Mouse (Mus musculus): ENCODE results near the gene Neo1. TPM values are rescaled to one million over a fixed set of nuclear protein-coding genes. Genes with fewer than 3 reads are reported as not detected.

Neo1 gene
- polyA plus RNA-seq, 1 experiment: 5.8 TPM

DNA sequence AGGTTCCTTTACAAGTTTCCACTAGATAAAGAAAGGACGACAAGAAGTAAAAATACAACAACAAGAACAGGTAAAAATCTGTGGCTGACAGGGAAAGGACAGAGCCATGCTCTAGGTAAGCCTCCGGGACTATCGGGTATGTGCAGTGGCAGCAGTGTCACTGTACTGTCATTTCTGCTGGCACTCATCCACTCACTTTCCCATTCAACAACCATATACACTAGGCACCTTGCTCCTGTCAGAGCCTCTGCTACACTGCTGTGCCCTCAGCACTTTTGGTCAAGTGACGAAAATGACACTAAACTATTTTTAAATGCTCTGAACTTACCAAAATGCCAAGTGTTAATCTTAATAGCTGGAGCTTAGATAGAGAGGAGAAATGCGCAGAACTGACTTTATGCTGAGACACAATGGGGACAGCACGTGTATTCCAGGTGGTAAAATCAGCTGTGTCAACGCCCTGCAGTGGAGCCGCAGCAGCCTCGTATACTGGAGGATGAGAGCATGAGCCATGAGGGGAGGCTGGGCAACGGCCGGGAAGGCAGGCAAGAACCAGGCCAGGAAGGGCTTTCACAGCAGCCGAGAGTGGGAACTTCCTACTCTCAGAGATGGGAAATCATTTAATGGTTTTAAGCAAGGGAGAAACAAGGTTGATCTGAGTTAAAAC is 146.3 kb downstream of the Neo1 start:
- no peaks in the 10 kb centered on the region for H3K36me3 ChIP-seq (ENCODE audit: control insufficient read depth, insufficient read depth, low read length)
- H3K4me1 ChIP-seq (replicated peaks; ENCODE audit: control insufficient read depth, insufficient read depth, low read length): no peaks in the 10 kb centered on the region
- WGBS: 95% methylated on average over 12 of the region's 12 CpGs
- no peak overlapping the region for H3K4me3 ChIP-seq (ENCODE audit: control insufficient read depth, insufficient read depth, low read length)
- no peak overlapping the region for H3K27ac ChIP-seq (ENCODE audit: control insufficient read depth, insufficient read depth, low read length)
- TF ChIP-seq POLR2A (IDR thresholded peaks at IDR 0.05; ENCODE audit: control insufficient read depth, extremely low read depth, insufficient read depth, low read length, poor library complexity) (no peak), CTCF (IDR thresholded peaks at IDR 0.05; ENCODE audit: borderline replicate concordance, control insufficient read depth, extremely low read depth, insufficient read depth, low read length, poor library complexity) (no peak)
- DNase-seq: no peak
- no peaks in the 10 kb centered on the region for H3K27me3 ChIP-seq (ENCODE audit: control insufficient read depth, insufficient read depth, low read length)

- DNase-seq: no peak
- Histone ChIP-seq H3K27ac (ENCODE audit: control insufficient read depth, insufficient read depth, low read length) (no peak overlapping the region), H3K36me3 (ENCODE audit: control insufficient read depth, insufficient read depth, low read length) (no peaks in the 10 kb centered on the region), H3K4me1 (replicated peaks; ENCODE audit: control insufficient read depth, insufficient read depth, low read length) (no peaks in the 10 kb centered on the region), H3K27me3 (ENCODE audit: control insufficient read depth, insufficient read depth, low read length) (no peaks in the 10 kb centered on the region), H3K4me3 (ENCODE audit: control insufficient read depth, insufficient read depth, low read length) (no peak overlapping the region)
- TF ChIP-seq POLR2A (IDR thresholded peaks at IDR 0.05; ENCODE audit: control insufficient read depth, extremely low read depth, insufficient read depth, low read length, poor library complexity): no peak
- no peak for TF ChIP-seq CTCF (IDR thresholded peaks at IDR 0.05; ENCODE audit: borderline replicate concordance, control insufficient read depth, extremely low read depth, insufficient read depth, low read length, poor library complexity)
- WGBS: 38% methylated on average over 1 of the region's 1 CpGs
Measured at GRCm38 (mm10) chr9:58882686-58883085, 153.6 kb downstream of the Neo1 start.

GRCm38 (mm10) chr9:58879836-58880235 is 156.4 kb downstream of the Neo1 start:
- no peak overlapping the region for H3K27ac ChIP-seq (ENCODE audit: control insufficient read depth, insufficient read depth, low read length)
- H3K4me3 ChIP-seq (ENCODE audit: control insufficient read depth, insufficient read depth, low read length): no peak overlapping the region
- H3K27me3 ChIP-seq (ENCODE audit: control insufficient read depth, insufficient read depth, low read length): no peaks in the 10 kb centered on the region
- WGBS: 90% methylated on average over 1 of the region's 1 CpGs
- H3K36me3 ChIP-seq (ENCODE audit: control insufficient read depth, insufficient read depth, low read length): no peaks in the 10 kb centered on the region
- no peaks in the 10 kb centered on the region for H3K4me1 ChIP-seq (replicated peaks; ENCODE audit: control insufficient read depth, insufficient read depth, low read length)
- TF ChIP-seq CTCF (IDR thresholded peaks at IDR 0.05; ENCODE audit: borderline replicate concordance, control insufficient read depth, extremely low read depth, insufficient read depth, low read length, poor library complexity): no peak
- no peak for TF ChIP-seq POLR2A (IDR thresholded peaks at IDR 0.05; ENCODE audit: control insufficient read depth, extremely low read depth, insufficient read depth, low read length, poor library complexity)
- no peak for DNase-seq

- TF ChIP-seq CTCF (IDR thresholded peaks at IDR 0.05; ENCODE audit: borderline replicate concordance, control insufficient read depth, extremely low read depth, insufficient read depth, low read length, poor library complexity): no peak
- no peak for TF ChIP-seq POLR2A (IDR thresholded peaks at IDR 0.05; ENCODE audit: control insufficient read depth, extremely low read depth, insufficient read depth, low read length, poor library complexity)
- WGBS: 90% methylated on average over 6 of the region's 6 CpGs
- H3K27ac ChIP-seq (ENCODE audit: control insufficient read depth, insufficient read depth, low read length): no peak overlapping the region
Measured at GRCm38 (mm10) chr9:58876946-58877625, 159.2 kb downstream of the Neo1 start.

GRCm38 (mm10) chr9:58875439-58875838 is 160.8 kb downstream of the Neo1 start:
- H3K27me3 ChIP-seq (ENCODE audit: control insufficient read depth, insufficient read depth, low read length): no peaks in the 10 kb centered on the region
- no peaks in the 10 kb centered on the region for H3K4me1 ChIP-seq (replicated peaks; ENCODE audit: control insufficient read depth, insufficient read depth, low read length)
- TF ChIP-seq POLR2A (IDR thresholded peaks at IDR 0.05; ENCODE audit: control insufficient read depth, extremely low read depth, insufficient read depth, low read length, poor library complexity) (no peak), CTCF (IDR thresholded peaks at IDR 0.05; ENCODE audit: borderline replicate concordance, control insufficient read depth, extremely low read depth, insufficient read depth, low read length, poor library complexity) (no peak)
- no peak for DNase-seq
- WGBS: 94% methylated on average over 6 of the region's 6 CpGs
- no peak overlapping the region for H3K27ac ChIP-seq (ENCODE audit: control insufficient read depth, insufficient read depth, low read length)
- no peaks in the 10 kb centered on the region for H3K36me3 ChIP-seq (ENCODE audit: control insufficient read depth, insufficient read depth, low read length)
- no peak overlapping the region for H3K4me3 ChIP-seq (ENCODE audit: control insufficient read depth, insufficient read depth, low read length)

More at GRCm38 (mm10) chr9:58876946-58877625, 159.2 kb downstream of the Neo1 start:
- Histone ChIP-seq H3K27me3 (ENCODE audit: control insufficient read depth, insufficient read depth, low read length) (no peaks in the 10 kb centered on the region), H3K4me1 (replicated peaks; ENCODE audit: control insufficient read depth, insufficient read depth, low read length) (no peaks in the 10 kb centered on the region), H3K4me3 (ENCODE audit: control insufficient read depth, insufficient read depth, low read length) (no peak overlapping the region), H3K36me3 (ENCODE audit: control insufficient read depth, insufficient read depth, low read length) (no peaks in the 10 kb centered on the region)
- DNase-seq: no peak

DNA sequence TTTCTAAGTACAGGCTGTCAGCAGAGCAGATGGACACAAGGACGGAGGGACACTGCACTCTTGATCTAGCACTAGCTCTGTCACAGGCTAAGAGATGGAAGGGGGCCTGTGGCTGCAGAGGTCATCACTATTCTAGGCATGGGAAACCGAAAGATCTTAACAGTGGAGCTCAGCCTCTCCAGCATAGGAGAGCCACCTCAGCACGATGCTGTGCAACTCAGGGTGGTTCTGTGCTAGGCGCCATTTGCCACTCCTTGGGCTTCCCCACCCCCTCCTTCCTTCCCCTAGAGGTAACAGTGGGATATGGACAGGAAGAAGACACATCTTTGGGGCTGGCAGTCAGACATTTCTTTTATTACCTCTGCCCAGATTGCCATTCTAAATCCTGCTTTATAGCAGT is 161.9 kb downstream of the Neo1 start:
- no peak for DNase-seq

More for the DNA sequence above, 161.9 kb downstream of the Neo1 start:
- TF ChIP-seq POLR2A (IDR thresholded peaks at IDR 0.05; ENCODE audit: control insufficient read depth, extremely low read depth, insufficient read depth, low read length, poor library complexity) (no peak), CTCF (IDR thresholded peaks at IDR 0.05; ENCODE audit: borderline replicate concordance, control insufficient read depth, extremely low read depth, insufficient read depth, low read length, poor library complexity) (no peak)
- 80% methylated on average over 4 of the region's 4 CpGs for WGBS
- Histone ChIP-seq H3K27ac (ENCODE audit: control insufficient read depth, insufficient read depth, low read length) (no peak overlapping the region), H3K4me3 (ENCODE audit: control insufficient read depth, insufficient read depth, low read length) (no peak overlapping the region), H3K4me1 (replicated peaks; ENCODE audit: control insufficient read depth, insufficient read depth, low read length) (no peaks in the 10 kb centered on the region), H3K36me3 (ENCODE audit: control insufficient read depth, insufficient read depth, low read length) (no peaks in the 10 kb centered on the region), H3K27me3 (ENCODE audit: control insufficient read depth, insufficient read depth, low read length) (no peaks in the 10 kb centered on the region)
